Mouse (Mus musculus) myocyte (in vitro differentiated cells): Measurements from ENCODE around the gene Fkbp9.

Source experiments
- CEBPB ChIP-seq: IDR thresholded peaks from 2 replicates; pipeline ENCODE4 v1.6.1; 2011; ENCODE audit warnings: mild to moderate bottlenecking, moderate library complexity; ENCODE audit not compliant: poor library complexity, insufficient read depth, severe bottlenecking
- E2F4 ChIP-seq: IDR thresholded peaks from one replicate; pipeline ENCODE4 v1.6.1; 2011; ENCODE audit warnings: mild to moderate bottlenecking, control low read depth, moderate library complexity; ENCODE audit not compliant: insufficient read depth
- MYOD1 ChIP-seq, 3 experiments: IDR thresholded peaks; one replicate each; pipeline ENCODE4 v1.6.1; 2011; ENCODE audit warnings: control low read depth in 2 of 3, low read depth in 2 of 3, mild to moderate bottlenecking in 2 of 3, moderate library complexity in 1 of 3; ENCODE audit not compliant: insufficient read length in 2 of 3, control insufficient read depth in 1 of 3
- POLR2A ChIP-seq: IDR thresholded peaks from one replicate; pipeline ENCODE4 v1.6.1; 2011; ENCODE audit warnings: low read depth, mild to moderate bottlenecking, control low read depth, moderate library complexity; ENCODE audit not compliant: insufficient read length
- POLR2AphosphoS2 ChIP-seq: IDR thresholded peaks from one replicate; pipeline ENCODE4 v1.6.1; 2011; ENCODE audit warnings: low read depth, control low read depth; ENCODE audit not compliant: insufficient read length
- SRF ChIP-seq: IDR thresholded peaks from one replicate; pipeline ENCODE4 v1.6.1; 2011; ENCODE audit warnings: low read depth; ENCODE audit not compliant: control insufficient read depth, insufficient read length
- TCF12 ChIP-seq: IDR thresholded peaks from one replicate; pipeline ENCODE4 v1.6.1; 2011; ENCODE audit warnings: mild to moderate bottlenecking, control low read depth; ENCODE audit not compliant: poor library complexity, insufficient read depth, severe bottlenecking
- USF1 ChIP-seq: IDR thresholded peaks from one replicate; pipeline ENCODE4 v1.6.1; 2011; ENCODE audit warnings: low read depth, mild to moderate bottlenecking, control low read depth, moderate library complexity

- no peak for TF ChIP-seq POLR2A
- no peak for TF ChIP-seq USF1
- no peak for TF ChIP-seq POLR2AphosphoS2
- no peak for TF ChIP-seq MYOD1 (IDR thresholded peaks at IDR 0.05; ENCODE audit: control insufficient read depth in 1 of 3, insufficient read length in 2 of 3, low read depth in 2 of 3)
- TF ChIP-seq TCF12: no peak
- TF ChIP-seq E2F4: no peak
- TF ChIP-seq SRF: no peak
- TF ChIP-seq CEBPB: no peak
Observed at GRCm38 (mm10) chr6:56879352-56879955, 47.6 kb downstream of the Fkbp9 start.
